Mouse (Mus musculus): ENCODE measurements around the gene Gm20855. TPM values are rescaled to one million over a fixed set of nuclear protein-coding genes. Genes with fewer than 3 reads are reported as not detected.
"Not testable (repeated sequence)": the region's sequence is repeated elsewhere in the genome, so short reads cannot be mapped to it uniquely, and the experiment has no call there.

The Gm20855 gene
- total RNA-seq (2021) = not detected

GRCm38 (mm10) chrY:35131733-35132132 lies at the start of gene Gm20855:
Gene Gm20855 (minus strand): TSS chrY:35131833.
- intact Hi-C loops (cut with DNase I); DNase-seq (ENCODE audit: low spot score): not testable (repeated sequence)

All from heart, postnatal 25 days (tissue).